Mouse (Mus musculus): Measurements from ENCODE around the gene Chgb. TPM values are rescaled to one million over a fixed set of nuclear protein-coding genes. Genes with fewer than 3 reads are reported as not detected.

Chgb gene
- 23.0 and 25.5 TPM in 2 replicates for polyA plus RNA-seq (2014; fragmentation: Nextera tagmentation; extraction: Ambion mirVana)

- peak within 1 kb of the TSS; percentile 41 for H3K9ac ChIP-seq (ENCODE audit: low read length)
- H3K27me3 ChIP-seq (ENCODE audit: control insufficient read depth, insufficient read depth, low read length) = no peaks in the 10 kb centered on the region
- no peaks in the 10 kb centered on the region for H3K9me3 ChIP-seq (ENCODE audit: control insufficient read depth, low read length)
- peak within 1 kb of the TSS; percentile 38 for H3K4me3 ChIP-seq (ENCODE audit: low read depth, low read length)
- no peak for DNase-seq (ENCODE audit: low spot score, missing footprints)
- H3K27ac ChIP-seq (ENCODE audit: low read depth, low read length) = peak within 1 kb of the TSS; percentile 56
- 9% methylated on average over 4 of the region's 4 CpGs for WGBS
- no peaks in the 10 kb centered on the region for H3K36me3 ChIP-seq (ENCODE audit: control insufficient read depth, insufficient read depth, low read length)
- peaks cover 6% of the 10 kb centered on the region; the same call in 1 of the 2 replicates for H3K4me1 ChIP-seq (ENCODE audit: control insufficient read depth, insufficient read depth, low read length)
- no peak for ATAC-seq (ENCODE audit: low FRiP score)
- H3K4me2 ChIP-seq = peak within 1 kb of the TSS; percentile 65
These were observed at the start of gene Chgb for GRCm38 (mm10) chr2:132780978-132781377. Gene Chgb (plus strand): TSS chr2:132781278.

GRCm38 (mm10) chr2:132732940-132733339, 48.1 kb upstream of the Chgb start:
- Histone ChIP-seq H3K27ac (ENCODE audit: low read depth, low read length) (no peak overlapping the region), H3K9ac (ENCODE audit: low read length) (no peak overlapping the region), H3K4me3 (ENCODE audit: low read depth, low read length) (no peak overlapping the region), H3K9me3 (ENCODE audit: control insufficient read depth, low read length) (no peaks in the 10 kb centered on the region), H3K27me3 (ENCODE audit: control insufficient read depth, insufficient read depth, low read length) (no peaks in the 10 kb centered on the region), H3K4me2 (no peak overlapping the region), H3K4me1 (ENCODE audit: control insufficient read depth, insufficient read depth, low read length) (no peaks in the 10 kb centered on the region), H3K36me3 (ENCODE audit: control insufficient read depth, insufficient read depth, low read length) (no peaks in the 10 kb centered on the region)
- no peak for DNase-seq (ENCODE audit: low spot score, missing footprints)
- 88% methylated on average over 5 of the region's 5 CpGs for WGBS
- ATAC-seq (ENCODE audit: low FRiP score) = no peak

GRCm38 (mm10) chr2:132733603-132734573, 47.2 kb upstream of the Chgb start:
- Histone ChIP-seq H3K36me3 (ENCODE audit: control insufficient read depth, insufficient read depth, low read length) (no peaks in the 10 kb centered on the region), H3K27ac (ENCODE audit: low read depth, low read length) (no peak overlapping the region), H3K9ac (ENCODE audit: low read length) (no peak overlapping the region), H3K27me3 (ENCODE audit: control insufficient read depth, insufficient read depth, low read length) (no peaks in the 10 kb centered on the region), H3K9me3 (ENCODE audit: control insufficient read depth, low read length) (no peaks in the 10 kb centered on the region), H3K4me1 (ENCODE audit: control insufficient read depth, insufficient read depth, low read length) (no peaks in the 10 kb centered on the region), H3K4me2 (no peak overlapping the region), H3K4me3 (ENCODE audit: low read depth, low read length) (no peak overlapping the region)
- 92% methylated on average over 10 of the region's 10 CpGs for WGBS
- no peak for DNase-seq (ENCODE audit: low spot score, missing footprints)
- no peak for ATAC-seq (ENCODE audit: low FRiP score)

- ATAC-seq (ENCODE audit: low FRiP score) (no peak), DNase-seq (ENCODE audit: low spot score, missing footprints) (no peak)
- Histone ChIP-seq H3K27ac (ENCODE audit: low read depth, low read length) (no peak overlapping the region), H3K9me3 (ENCODE audit: control insufficient read depth, low read length) (no peaks in the 10 kb centered on the region), H3K27me3 (ENCODE audit: control insufficient read depth, insufficient read depth, low read length) (no peaks in the 10 kb centered on the region), H3K36me3 (ENCODE audit: control insufficient read depth, insufficient read depth, low read length) (no peaks in the 10 kb centered on the region), H3K4me2 (no peak overlapping the region), H3K4me1 (ENCODE audit: control insufficient read depth, insufficient read depth, low read length) (no peaks in the 10 kb centered on the region), H3K9ac (ENCODE audit: low read length) (no peak overlapping the region), H3K4me3 (ENCODE audit: low read depth, low read length) (no peak overlapping the region)
- WGBS = 61% methylated on average over 2 of the region's 2 CpGs
These were observed 42.2 kb upstream of the Chgb start for GRCm38 (mm10) chr2:132738816-132739432.

GRCm38 (mm10) chr2:132741862-132742347, 39.2 kb upstream of the Chgb start:
- Histone ChIP-seq H3K4me2 (no peak overlapping the region), H3K9ac (ENCODE audit: low read length) (peak overlapping the region; percentile 27; the same call in 1 of the 2 replicates), H3K27ac (ENCODE audit: low read depth, low read length) (no peak overlapping the region; the same call in 1 of the 2 replicates), H3K36me3 (ENCODE audit: control insufficient read depth, insufficient read depth, low read length) (no peaks in the 10 kb centered on the region), H3K4me3 (ENCODE audit: low read depth, low read length) (no peak overlapping the region), H3K27me3 (ENCODE audit: control insufficient read depth, insufficient read depth, low read length) (no peaks in the 10 kb centered on the region), H3K9me3 (ENCODE audit: control insufficient read depth, low read length) (no peaks in the 10 kb centered on the region), H3K4me1 (ENCODE audit: control insufficient read depth, insufficient read depth, low read length) (no peaks in the 10 kb centered on the region)
- ATAC-seq (ENCODE audit: low FRiP score) (peak; percentile 67; the same call in 1 of the 2 replicates), DNase-seq (ENCODE audit: low spot score, missing footprints) (peak; percentile 88)
- WGBS = 50% methylated on average over 8 of the region's 8 CpGs

GRCm38 (mm10) chr2:132744866-132745265, 36.2 kb upstream of the Chgb start:
- H3K36me3 ChIP-seq (ENCODE audit: control insufficient read depth, insufficient read depth, low read length) = no peaks in the 10 kb centered on the region
- H3K27me3 ChIP-seq (ENCODE audit: control insufficient read depth, insufficient read depth, low read length) = no peaks in the 10 kb centered on the region
- H3K4me1 ChIP-seq (ENCODE audit: control insufficient read depth, insufficient read depth, low read length) = no peaks in the 10 kb centered on the region
- H3K9ac ChIP-seq (ENCODE audit: low read length) = no peak overlapping the region
- H3K4me2 ChIP-seq = no peak overlapping the region
- 92% methylated on average over 5 of the region's 5 CpGs for WGBS
- H3K9me3 ChIP-seq (ENCODE audit: control insufficient read depth, low read length) = no peaks in the 10 kb centered on the region
- H3K27ac ChIP-seq (ENCODE audit: low read depth, low read length) = no peak overlapping the region
- ATAC-seq (ENCODE audit: low FRiP score) (no peak), DNase-seq (ENCODE audit: low spot score, missing footprints) (no peak)
- H3K4me3 ChIP-seq (ENCODE audit: low read depth, low read length) = no peak overlapping the region

- no peak overlapping the region for H3K4me3 ChIP-seq (ENCODE audit: low read depth, low read length)
- no peak overlapping the region for H3K4me2 ChIP-seq
- H3K36me3 ChIP-seq (ENCODE audit: control insufficient read depth, insufficient read depth, low read length) = no peaks in the 10 kb centered on the region
- no peak overlapping the region for H3K27ac ChIP-seq (ENCODE audit: low read depth, low read length)
- DNase-seq (ENCODE audit: low spot score, missing footprints) (no peak), ATAC-seq (ENCODE audit: low FRiP score) (no peak)
- H3K4me1 ChIP-seq (ENCODE audit: control insufficient read depth, insufficient read depth, low read length) = no peaks in the 10 kb centered on the region
- no peaks in the 10 kb centered on the region for H3K9me3 ChIP-seq (ENCODE audit: control insufficient read depth, low read length)
- H3K9ac ChIP-seq (ENCODE audit: low read length) = no peak overlapping the region
- whole genome bisulfite sequencing = 94% methylated on average over 3 of the region's 3 CpGs
- no peaks in the 10 kb centered on the region for H3K27me3 ChIP-seq (ENCODE audit: control insufficient read depth, insufficient read depth, low read length)
These were observed 35.0 kb upstream of the Chgb start for GRCm38 (mm10) chr2:132746108-132746507.

- Histone ChIP-seq H3K9me3 (ENCODE audit: control insufficient read depth, low read length) (no peaks in the 10 kb centered on the region), H3K27me3 (ENCODE audit: control insufficient read depth, insufficient read depth, low read length) (no peaks in the 10 kb centered on the region), H3K4me3 (ENCODE audit: low read depth, low read length) (no peak overlapping the region), H3K36me3 (ENCODE audit: control insufficient read depth, insufficient read depth, low read length) (no peaks in the 10 kb centered on the region), H3K9ac (ENCODE audit: low read length) (no peak overlapping the region), H3K27ac (ENCODE audit: low read depth, low read length) (no peak overlapping the region), H3K4me1 (ENCODE audit: control insufficient read depth, insufficient read depth, low read length) (no peaks in the 10 kb centered on the region; the same call in 1 of the 2 replicates), H3K4me2 (no peak overlapping the region)
- DNase-seq (ENCODE audit: low spot score, missing footprints) = no peak
- ATAC-seq (ENCODE audit: low FRiP score) = no peak
These were observed 30.4 kb upstream of the Chgb start for GRCm38 (mm10) chr2:132750726-132751125.
